Mouse (Mus musculus) heart, adult 9 months (tissue): ENCODE results near the gene Rere.

Experiments
- DNase-seq, 2 experiments: peaks; one replicate each; pipeline ENCODE4 v3.0.0; 2022; ENCODE audit warnings: low spot score in 2 of 2

Rere gene

DNA sequence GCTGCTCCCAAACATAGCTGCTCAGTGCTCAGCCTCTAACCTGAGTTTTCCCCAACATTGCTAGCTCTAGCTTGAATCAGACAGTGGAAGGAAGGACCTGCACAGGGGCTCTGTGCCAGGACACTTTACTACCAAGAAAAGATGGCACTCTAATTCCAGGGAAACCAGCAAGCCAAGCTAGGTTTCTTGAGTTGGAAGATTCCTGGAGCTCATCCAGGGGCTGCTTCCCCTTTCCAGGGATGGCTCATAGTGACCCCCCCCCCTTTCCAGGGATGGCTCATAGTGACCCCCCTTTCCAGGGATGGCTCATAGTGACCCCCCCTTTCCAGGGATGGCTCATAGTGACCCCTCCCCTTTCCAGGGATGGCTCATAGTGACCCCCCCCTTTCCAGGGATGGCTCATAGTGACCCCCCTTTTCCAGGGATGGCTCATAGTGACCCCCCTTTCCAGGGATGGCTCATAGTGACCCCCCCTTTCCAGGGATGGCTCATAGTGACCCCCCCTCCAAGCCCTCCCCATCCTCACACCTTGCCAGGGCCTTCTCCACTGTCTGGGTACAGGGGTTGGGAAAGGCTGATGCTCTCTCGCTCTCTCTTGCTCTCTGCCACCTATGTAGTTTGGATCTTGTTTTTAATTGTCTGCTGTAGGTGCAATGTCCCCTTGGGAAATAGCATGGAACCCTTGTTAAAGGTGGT is 322.1 kb downstream of the Rere start:
- DNase-seq, result no peak

DNA sequence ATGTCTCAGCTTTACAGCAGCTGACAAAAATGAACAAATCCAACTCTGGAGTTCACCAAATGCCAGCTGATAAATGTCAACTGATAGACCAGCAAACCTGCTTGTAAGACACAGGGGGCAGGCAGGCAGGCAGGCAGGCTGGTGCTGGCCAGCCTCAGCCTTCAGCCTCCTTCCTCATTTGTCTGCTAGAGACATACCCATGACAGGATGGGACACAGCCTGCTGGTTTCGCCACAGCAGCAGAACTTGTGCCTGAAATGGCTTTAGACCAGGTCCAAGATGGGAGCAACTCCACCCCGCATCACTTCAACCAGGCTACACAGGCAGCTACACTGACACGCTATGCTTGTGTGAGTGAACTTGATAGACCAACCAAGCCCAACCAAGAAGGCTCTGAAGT is 324.4 kb downstream of the Rere start:
- no peak for DNase-seq

DNA sequence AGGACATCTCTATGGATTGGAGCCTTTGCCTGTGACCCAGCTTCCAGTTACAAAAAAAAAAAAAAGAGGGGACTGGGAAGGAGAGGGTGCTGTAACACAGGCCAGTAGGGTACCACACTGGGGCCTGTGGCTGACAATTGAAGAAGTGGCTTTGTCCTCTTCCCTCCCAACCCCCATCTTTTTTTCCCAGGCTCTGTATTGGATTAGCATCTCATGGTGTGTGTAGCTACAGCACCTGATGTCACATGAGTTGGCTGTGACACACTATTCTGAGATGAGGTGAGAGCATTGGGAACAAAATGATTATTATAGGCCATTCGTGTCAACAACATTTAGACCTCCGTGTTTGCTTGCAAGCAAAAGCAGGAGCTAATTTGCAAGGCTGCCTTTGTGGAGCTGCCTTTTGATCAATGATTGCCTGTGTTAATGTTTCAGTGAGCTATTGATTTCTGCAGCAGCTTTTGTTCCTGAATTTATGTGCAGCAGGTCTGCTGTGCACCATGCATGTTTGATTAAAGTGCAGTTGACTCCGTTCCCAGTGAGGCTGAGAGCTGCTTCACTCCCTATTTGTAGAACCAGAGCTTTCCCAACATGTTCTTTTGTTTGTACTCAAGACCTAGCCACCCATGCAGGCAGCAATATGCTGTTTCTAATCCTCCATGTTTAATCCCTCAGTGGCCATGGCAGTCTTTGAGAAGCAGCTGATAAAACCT is 325.2 kb downstream of the Rere start:
- no peak for DNase-seq

DNA sequence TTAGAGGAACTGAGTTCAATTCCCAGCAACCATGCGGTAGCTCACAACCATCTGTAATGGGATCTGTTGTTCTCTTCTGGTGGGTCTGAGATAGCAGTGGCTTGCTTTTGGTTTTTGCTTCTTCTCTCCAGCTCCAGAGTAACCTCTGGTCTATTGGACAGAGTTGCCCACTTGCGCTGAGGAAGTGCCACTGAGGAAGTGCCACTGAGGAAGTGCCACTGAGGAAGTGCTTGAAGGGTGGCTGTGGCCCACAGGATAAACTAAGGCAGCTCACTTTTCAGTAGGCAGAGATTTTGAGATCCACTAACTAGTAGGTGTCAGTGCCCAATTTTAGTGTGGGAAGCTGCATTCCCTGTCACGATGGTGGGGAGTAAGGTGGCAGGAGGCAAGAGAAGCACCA is 327.2 kb downstream of the Rere start:
- DNase-seq, result no peak

GRCm38 (mm10) chr4:150613715-150614114 is 332.3 kb downstream of the Rere start:
- no peak for DNase-seq

GRCm38 (mm10) chr4:150615251-150616028 is 334.0 kb downstream of the Rere start:
- no peak for DNase-seq

- no peak for DNase-seq
Observed at GRCm38 (mm10) chr4:150616029-150616420, 334.6 kb downstream of the Rere start.

GRCm38 (mm10) chr4:150616841-150617240 is 335.4 kb downstream of the Rere start:
- DNase-seq, result no peak

- no peak for DNase-seq
Observed at GRCm38 (mm10) chr4:150619011-150619410, 337.6 kb downstream of the Rere start.

DNA sequence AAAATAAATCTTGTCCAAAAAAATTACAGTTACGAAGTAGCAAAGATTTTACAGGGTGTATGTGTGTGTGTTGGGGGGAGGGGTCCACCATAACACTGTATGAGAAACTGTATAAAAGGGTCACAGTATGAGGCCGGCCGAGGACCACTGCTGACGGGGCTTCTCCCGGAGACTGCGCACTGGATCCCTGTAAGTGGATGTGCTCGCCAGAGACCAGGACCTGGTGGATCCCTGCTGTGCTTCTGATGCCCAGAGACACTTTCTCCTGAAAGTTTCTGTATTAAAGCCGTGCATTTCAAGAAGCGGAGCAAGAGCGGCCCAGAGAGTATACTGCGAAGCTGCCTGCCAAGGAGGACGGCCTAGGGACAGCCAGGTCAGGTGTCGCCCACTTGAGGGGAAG is 341.2 kb downstream of the Rere start:
- DNase-seq, result no peak

GRCm38 (mm10) chr4:150624214-150624823 is 342.9 kb downstream of the Rere start:
- no peak for DNase-seq

- DNase-seq, result no peak
Observed at GRCm38 (mm10) chr4:150624933-150625332, 343.5 kb downstream of the Rere start.

GRCm38 (mm10) chr4:150625425-150625824 is 344.0 kb downstream of the Rere start:
- DNase-seq, result peak; percentile 59 to 71

- peak in 1 of 2 experiments; percentile 61 for DNase-seq
Observed at GRCm38 (mm10) chr4:150625951-150626732, 344.7 kb downstream of the Rere start.

- DNase-seq, result no peak
Observed at GRCm38 (mm10) chr4:150629266-150629665, 347.8 kb downstream of the Rere start.

DNA sequence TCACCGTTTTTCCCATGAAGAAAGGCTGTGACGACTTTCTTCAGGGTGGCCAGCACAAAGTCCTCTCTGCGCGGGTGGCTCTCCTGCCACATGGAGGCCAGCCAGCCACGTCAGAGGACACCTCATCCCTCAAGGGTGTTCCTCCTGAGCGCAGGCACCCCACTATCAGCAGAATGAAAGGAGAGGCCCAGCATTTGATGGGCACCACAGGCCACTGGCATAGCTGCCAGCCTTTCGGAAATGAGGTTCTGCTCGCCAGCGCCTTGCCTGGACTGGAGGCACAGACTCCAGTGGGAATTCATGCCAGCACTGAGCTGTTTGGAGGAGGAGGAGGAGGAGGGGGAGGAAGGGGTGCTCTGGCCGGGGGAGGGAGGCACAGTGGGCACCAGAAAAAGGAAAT is 354.1 kb downstream of the Rere start:
- DNase-seq, result no peak

DNA sequence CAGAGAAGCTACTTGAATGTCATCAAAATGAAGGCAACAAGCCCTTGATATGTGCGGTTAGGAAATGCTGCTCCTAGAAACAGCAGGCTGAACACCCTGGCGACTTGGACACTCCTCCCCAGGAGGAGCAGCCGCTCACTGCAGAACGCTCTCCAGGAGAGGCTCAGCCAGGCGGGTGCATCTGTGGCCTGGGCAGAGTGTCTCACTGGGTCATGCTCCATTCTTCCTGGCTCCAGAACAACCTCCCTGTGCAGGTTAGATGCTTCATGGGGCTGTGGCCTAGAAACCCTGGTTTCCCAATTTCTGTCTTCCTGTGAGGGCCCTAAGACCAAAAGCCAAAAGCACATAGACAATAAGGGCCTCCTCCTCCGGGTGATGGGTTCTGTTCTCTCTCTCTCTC is 355.2 kb downstream of the Rere start:
- DNase-seq, result no peak

DNA sequence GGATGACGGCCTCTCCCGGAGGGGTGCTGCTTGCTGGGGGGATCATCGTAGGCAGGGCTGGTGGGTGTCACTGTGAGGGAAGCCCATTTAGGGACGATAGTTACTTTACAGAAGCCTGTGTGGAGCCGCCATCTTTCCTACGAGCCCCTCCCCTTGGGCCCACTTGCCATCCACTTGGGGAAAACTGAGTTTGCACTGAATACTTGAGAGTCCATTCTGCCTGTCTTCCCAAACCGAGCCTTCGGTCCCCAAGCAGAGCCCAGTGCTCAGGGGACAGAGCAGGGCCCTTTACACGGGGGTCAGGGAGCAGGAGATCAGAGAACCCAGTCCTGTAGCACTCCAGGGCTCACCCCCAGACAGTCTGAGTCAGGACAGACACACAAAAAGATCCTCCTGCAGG is 362.9 kb downstream of the Rere start:
- no peak for DNase-seq

GRCm38 (mm10) chr4:150649327-150649726 is 367.9 kb downstream of the Rere start:
- DNase-seq, result no peak

GRCm38 (mm10) chr4:150651390-150652277 is 370.2 kb downstream of the Rere start, which contains the start of gene Slc45a1:
Slc45a1 (minus strand) TSS chr4:150652174.
- no peak for DNase-seq
